Mouse (Mus musculus) heart, postnatal 0 days (tissue): ENCODE measurements at regions not wholly inside any gene's neighbourhood (a gene's known extent, or its start where the extent isn't known, plus 50 kb on each side); places are given as distances from the start of the nearest gene placed in this dataset.

Experiments used
- ATAC-seq: fragments of 200-750 bp; cut with Nextera tagmentation; 2 replicates; pipeline ENCODE4 v1.8.0; 2017; ENCODE audit warnings: low read depth, moderate number of reproducible peaks, moderate library complexity; ENCODE audit not compliant: insufficient read depth
- DNase-seq: peaks from one replicate; pipeline ENCODE4 v3.0.0-alpha.2; 2016; ENCODE audit warnings: low spot score
- H3K27ac ChIP-seq: fragments of 300-500 bp; sonication (generic); 2 replicates; pipeline ENCODE4 v1.5.1; 2014; ENCODE audit warnings: low read depth, mild to moderate bottlenecking
- H3K27me3 ChIP-seq: fragments of 300-500 bp; sonication (generic); 2 replicates; pipeline ENCODE4 v1.6.1; 2014; ENCODE audit warnings: low read length, mixed read lengths; ENCODE audit not compliant: control insufficient read depth, insufficient read depth
- H3K36me3 ChIP-seq: fragments of 300-500 bp; sonication (generic); replicated peaks from 2 replicates; pipeline ENCODE4 v1.6.1; 2014; ENCODE audit warnings: low read length, mixed read lengths; ENCODE audit not compliant: control insufficient read depth, insufficient read depth
- H3K4me1 ChIP-seq: fragments of 300-500 bp; sonication (generic); 2 replicates; pipeline ENCODE4 v1.6.1; 2014; ENCODE audit warnings: antibody characterized with exemption; ENCODE audit not compliant: control insufficient read depth, insufficient read depth
- H3K4me2 ChIP-seq: fragments of 300-500 bp; sonication (generic); 2 replicates; pipeline ENCODE4 v1.6.1; 2014; ENCODE audit warnings: low read depth, mild to moderate bottlenecking, low read length, moderate library complexity
- H3K4me3 ChIP-seq: fragments of 300-500 bp; sonication (generic); 2 replicates; pipeline ENCODE4 v1.5.1; 2014; ENCODE audit warnings: low read depth, low read length
- H3K9ac ChIP-seq: fragments of 300-500 bp; sonication (generic); replicated peaks from 2 replicates; pipeline ENCODE4 v1.6.1; 2014; ENCODE audit warnings: low read depth, low read length, mixed read lengths
- H3K9me3 ChIP-seq: fragments of 300-500 bp; sonication (generic); replicated peaks from 2 replicates; pipeline ENCODE4 v1.6.1; 2016; ENCODE audit warnings: low read length; ENCODE audit not compliant: control insufficient read depth
- CTCF ChIP-seq: IDR thresholded peaks from 2 replicates; pipeline ENCODE4 v1.5.1; 2016; ENCODE audit warnings: antibody characterized with exemption, control low read depth, low read depth
- EP300 ChIP-seq: IDR thresholded peaks from 2 replicates; pipeline ENCODE4 v1.6.1; 2016; ENCODE audit warnings: antibody characterized with exemption, low read depth
- WGBS: fragments of 180-500 bp; shearing (Covaris S2); extraction: QIAGEN DNeasy Blood & Tissue Kit; methylation state at CpG from one replicate; pipeline ENCODE4 v1.1.7; 2014; 5-methylcytosine and 5-hydroxymethylcytosine counted together

DNA sequence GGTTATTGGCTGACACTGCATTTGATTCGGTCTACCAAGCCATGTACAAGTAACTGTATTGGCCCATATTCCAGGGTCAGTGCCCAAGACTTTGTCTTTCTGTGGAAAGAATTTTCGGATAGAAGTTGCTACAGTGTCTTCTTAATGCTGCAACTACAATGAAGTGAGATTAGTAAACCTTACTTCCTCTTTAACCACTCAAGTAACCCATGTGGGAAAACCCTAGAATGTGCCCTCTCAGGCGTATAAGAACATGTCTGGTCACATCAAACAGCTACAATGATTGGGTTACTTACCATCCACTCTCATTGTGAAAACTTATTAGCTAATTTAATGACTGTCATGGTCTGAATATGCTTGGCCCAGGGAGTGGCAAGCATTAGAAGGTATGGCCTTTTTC is 102.3 kb upstream of the Ankrd1 start:
- DNase-seq, result no peak
- no peaks in the 10 kb centered on the region for H3K27me3 ChIP-seq
- no peaks in the 10 kb centered on the region for H3K36me3 ChIP-seq
- no peak overlapping the region for H3K4me2 ChIP-seq
- TF ChIP-seq CTCF (no peak), EP300 (no peak)
- no peak for ATAC-seq
- 88% methylated on average over 3 of the region's 3 CpGs for WGBS
- H3K4me1 ChIP-seq, result peaks cover 22% of the 10 kb centered on the region
- H3K4me3 ChIP-seq, result no peak overlapping the region
- no peak overlapping the region for H3K27ac ChIP-seq
- H3K9ac ChIP-seq, result no peak overlapping the region
- H3K9me3 ChIP-seq, result no peaks in the 10 kb centered on the region

DNA sequence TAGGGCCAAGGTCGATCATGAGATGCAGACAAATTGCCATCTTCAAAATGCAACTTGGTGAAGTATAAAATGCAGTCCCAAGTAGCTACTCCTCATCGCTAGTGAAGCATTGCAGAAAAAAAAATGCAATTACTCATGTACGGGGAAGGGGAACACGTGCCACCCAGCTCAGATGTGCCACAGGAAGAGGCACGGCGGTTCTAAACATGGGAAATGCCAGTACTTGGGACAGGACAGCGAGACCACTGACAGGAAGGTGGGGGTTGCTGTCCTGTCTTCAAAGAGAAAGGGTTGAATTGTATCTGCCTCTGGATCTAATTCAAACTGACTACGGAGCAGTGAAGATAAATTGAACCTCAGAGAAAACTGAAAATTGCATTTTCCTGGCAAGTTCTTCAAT is 104.6 kb upstream of the Ankrd1 start:
- 60% methylated on average over 8 of the region's 8 CpGs for WGBS
- no peak overlapping the region for H3K9ac ChIP-seq

DNA sequence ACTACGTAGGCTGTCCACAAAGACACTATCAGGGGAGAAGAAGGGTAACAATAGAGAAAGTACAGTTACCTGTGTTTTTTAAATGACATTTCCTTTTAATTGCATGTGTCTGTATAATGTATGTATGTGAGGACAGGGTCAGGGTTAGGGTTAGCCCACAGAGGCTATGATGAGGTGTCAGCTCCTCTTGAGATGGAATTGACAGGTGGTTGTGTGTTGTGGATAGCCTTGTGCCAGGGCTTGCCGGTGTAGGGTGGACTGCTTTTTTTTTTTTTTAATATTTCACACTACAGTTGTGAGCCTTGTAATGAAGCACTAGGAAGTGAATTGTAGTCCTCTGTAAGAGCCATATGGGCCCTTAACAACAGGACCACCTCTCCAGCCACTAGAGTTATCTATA is 105.7 kb upstream of the Ankrd1 start:
- no peaks in the 10 kb centered on the region for H3K36me3 ChIP-seq
- 90% methylated on average over 2 of the region's 2 CpGs for WGBS
- peaks cover 32% of the 10 kb centered on the region for H3K4me1 ChIP-seq
- no peaks in the 10 kb centered on the region for H3K9me3 ChIP-seq
- H3K9ac ChIP-seq, result no peak overlapping the region
- no peak overlapping the region for H3K4me2 ChIP-seq
- DNase-seq, result peak; percentile 3
- no peak for ATAC-seq
- no peaks in the 10 kb centered on the region for H3K27me3 ChIP-seq
- no peak overlapping the region for H3K4me3 ChIP-seq
- H3K27ac ChIP-seq, result no peak overlapping the region
- TF ChIP-seq CTCF (no peak), EP300 (no peak)

More for the DNA sequence above, 104.6 kb upstream of the Ankrd1 start:
- Histone ChIP-seq H3K4me1 (peaks cover 28% of the 10 kb centered on the region), H3K27me3 (no peaks in the 10 kb centered on the region), H3K9me3 (no peaks in the 10 kb centered on the region), H3K36me3 (no peaks in the 10 kb centered on the region), H3K4me3 (no peak overlapping the region), H3K27ac (no peak overlapping the region), H3K4me2 (no peak overlapping the region)
- DNase-seq, result no peak
- TF ChIP-seq CTCF, result no peak
- no peak for TF ChIP-seq EP300
- no peak for ATAC-seq

DNA sequence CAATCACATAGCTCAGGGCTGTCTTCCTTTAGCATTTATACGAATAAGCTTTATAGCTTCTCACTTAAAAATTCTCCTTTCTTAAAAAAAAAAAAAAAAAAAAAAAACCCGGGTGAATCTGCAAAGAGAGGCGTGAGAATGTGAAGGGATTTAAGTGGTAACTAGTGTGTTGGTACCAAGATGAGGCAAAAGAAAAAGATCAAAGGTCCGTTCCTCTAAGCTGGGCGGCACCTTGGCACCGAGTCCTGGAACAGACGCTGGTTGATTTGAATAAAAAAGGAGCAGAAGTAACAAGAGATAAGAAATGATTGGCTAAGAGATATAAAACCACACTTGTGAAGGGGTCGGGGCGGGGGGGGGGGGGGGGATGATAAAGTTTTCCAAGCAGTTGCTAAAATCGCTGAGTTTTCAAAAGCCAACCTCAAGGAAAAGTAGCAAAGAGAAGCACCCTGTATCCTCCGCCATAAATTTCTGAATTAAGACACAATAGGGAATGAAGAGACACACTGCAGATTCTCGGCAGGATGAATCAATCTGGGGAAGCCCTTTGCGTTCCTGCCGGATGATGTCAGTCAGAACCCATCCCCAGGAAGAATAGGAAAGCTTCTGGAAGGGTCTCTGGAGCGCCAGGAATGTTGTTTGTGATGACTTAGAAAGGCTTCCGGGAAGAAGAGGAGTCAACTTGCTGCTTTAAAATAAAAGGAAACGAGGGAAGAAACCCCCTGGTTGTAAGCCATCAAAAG is 107.7 kb upstream of the Ankrd1 start:
- Histone ChIP-seq H3K9me3 (no peaks in the 10 kb centered on the region), H3K36me3 (no peaks in the 10 kb centered on the region), H3K4me3 (no peak overlapping the region), H3K27ac (no peak overlapping the region), H3K4me2 (peak overlapping the region; percentile 34), H3K4me1 (peaks cover 25% of the 10 kb centered on the region), H3K9ac (no peak overlapping the region), H3K27me3 (no peaks in the 10 kb centered on the region)
- TF ChIP-seq EP300 (no peak), CTCF (no peak)
- 29% methylated on average over 17 of the region's 17 CpGs for WGBS
- DNase-seq (no peak), ATAC-seq (no peak)

DNA sequence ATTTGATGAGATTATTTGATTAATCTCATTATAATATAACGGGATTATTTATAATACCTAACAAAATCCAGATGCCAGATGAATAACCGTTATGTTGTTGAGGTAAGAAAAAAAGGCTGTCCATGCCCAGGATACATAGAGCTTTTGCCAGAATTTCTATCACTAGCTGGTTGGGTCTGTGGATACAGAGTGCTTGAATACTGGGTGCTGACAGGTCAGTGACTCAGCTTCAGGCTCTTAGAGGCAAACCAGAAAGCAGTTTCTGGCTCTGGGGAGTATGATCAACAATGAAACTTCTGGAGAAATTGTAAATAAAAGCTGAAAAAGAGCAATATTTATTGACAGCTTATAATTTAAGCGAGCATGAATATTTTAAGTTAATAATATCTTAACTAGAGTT is 109.4 kb upstream of the Ankrd1 start:
- H3K9ac ChIP-seq, result no peak overlapping the region
- peak; percentile 71 for ATAC-seq
- no peak overlapping the region for H3K4me2 ChIP-seq
- TF ChIP-seq CTCF, result no peak
- TF ChIP-seq EP300, result no peak
- peak overlapping the region; percentile 61 for H3K27ac ChIP-seq
- H3K4me1 ChIP-seq, result peaks cover 25% of the 10 kb centered on the region
- H3K9me3 ChIP-seq, result no peaks in the 10 kb centered on the region
- H3K27me3 ChIP-seq, result no peaks in the 10 kb centered on the region
- H3K4me3 ChIP-seq, result no peak overlapping the region
- no peaks in the 10 kb centered on the region for H3K36me3 ChIP-seq
- 40% methylated on average over 3 of the region's 3 CpGs for WGBS
- peak; percentile 61 for DNase-seq

DNA sequence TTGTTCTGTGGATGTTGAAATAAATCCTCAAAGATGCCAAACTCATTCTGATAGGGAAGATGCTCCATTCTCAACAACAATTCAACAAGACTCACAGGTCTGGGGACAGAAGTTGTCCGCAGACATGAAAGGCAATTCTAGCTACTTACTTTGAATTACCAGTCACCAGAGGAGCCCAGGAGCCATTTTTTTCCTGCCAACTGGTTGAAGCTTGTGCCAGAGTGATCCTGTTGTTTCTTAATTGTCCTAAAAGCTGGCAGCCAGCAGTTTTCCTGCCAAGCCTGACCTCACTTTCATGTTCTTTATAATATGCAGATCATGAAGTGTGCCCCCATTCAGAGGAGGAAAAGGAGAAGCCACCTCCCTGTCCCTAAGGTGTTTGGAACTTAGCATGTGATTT is 110.0 kb upstream of the Ankrd1 start:
- DNase-seq (no peak), ATAC-seq (no peak)
- no peak overlapping the region for H3K4me3 ChIP-seq
- WGBS, result 84% methylated on average over 1 of the region's 1 CpGs
- H3K9ac ChIP-seq, result no peak overlapping the region
- peaks cover 25% of the 10 kb centered on the region for H3K4me1 ChIP-seq
- H3K9me3 ChIP-seq, result no peaks in the 10 kb centered on the region
- no peaks in the 10 kb centered on the region for H3K36me3 ChIP-seq
- H3K27me3 ChIP-seq, result no peaks in the 10 kb centered on the region
- no peak overlapping the region for H3K4me2 ChIP-seq
- peak overlapping the region; percentile 44 for H3K27ac ChIP-seq
- TF ChIP-seq EP300, result no peak
- TF ChIP-seq CTCF, result no peak
